Mouse (Mus musculus) liver, postnatal 0 days (tissue): Measurements from ENCODE around the gene Miga1.
A peak's percentile ranks its signal among the peaks of the same experiment; 100 is the strongest.

ENCODE experiments used
- CTCF ChIP-seq: sonication (generic); IDR thresholded peaks from 2 replicates; pipeline ENCODE4 v1.5.1; 2016; ENCODE audit warnings: antibody characterized with exemption, low read depth
- EP300 ChIP-seq: IDR thresholded peaks from 2 replicates; pipeline ENCODE4 v1.6.1; 2016; ENCODE audit warnings: antibody characterized with exemption, low read depth, mild to moderate bottlenecking

GRCm38 (mm10) chr3:152355361-152355760, 15.2 kb upstream of the Miga1 start:
- TF ChIP-seq CTCF (0 out of 2 replicates have a peak, but pooled peaks have one; percentile 4), EP300 (no peak)
